Mouse (Mus musculus) kidney, postnatal 0 days (tissue): Measurements from ENCODE around the gene Rgs1. TPM values are rescaled to one million over a fixed set of nuclear protein-coding genes. Genes with fewer than 3 reads are reported as not detected.

Experiments
- ATAC-seq: fragments of 200-750 bp; cut with Nextera tagmentation; replicated peaks from 2 replicates; pipeline ENCODE4 v1.8.0; 2017; ENCODE audit warnings: low read depth, moderate number of reproducible peaks, moderate TSS enrichment, moderate library complexity; ENCODE audit not compliant: low FRiP score
- DNase-seq: peaks from one replicate; pipeline ENCODE4 v3.0.0-alpha.2; 2016; ENCODE audit warnings: low spot score
- H3K27ac ChIP-seq: fragments of 300-500 bp; sonication (generic); 2 replicates; pipeline ENCODE4 v1.5.1; 2014; ENCODE audit warnings: mild to moderate bottlenecking
- H3K27me3 ChIP-seq: fragments of 300-500 bp; sonication (generic); 2 replicates; pipeline ENCODE4 v1.6.1; 2014; ENCODE audit warnings: low read length, mixed read lengths; ENCODE audit not compliant: insufficient read depth
- H3K36me3 ChIP-seq: fragments of 300-500 bp; sonication (generic); 2 replicates; pipeline ENCODE4 v1.6.1; 2014; ENCODE audit warnings: low read length, mixed read lengths; ENCODE audit not compliant: insufficient read depth
- H3K4me1 ChIP-seq: fragments of 300-500 bp; sonication (generic); replicated peaks from 2 replicates; pipeline ENCODE4 v1.6.1; 2014; ENCODE audit warnings: antibody characterized with exemption, low read length, mixed read lengths; ENCODE audit not compliant: insufficient read depth
- H3K4me2 ChIP-seq: fragments of 300-500 bp; sonication (generic); 2 replicates; pipeline ENCODE4 v1.6.1; 2014; ENCODE audit warnings: mild to moderate bottlenecking, low read length, moderate library complexity, mixed read lengths
- H3K4me3 ChIP-seq: fragments of 300-500 bp; sonication (generic); replicated peaks from 2 replicates; pipeline ENCODE4 v1.5.1; 2014; ENCODE audit warnings: low read depth, low read length
- H3K9ac ChIP-seq: fragments of 300-500 bp; sonication (generic); 2 replicates; pipeline ENCODE4 v1.6.1; 2014; ENCODE audit warnings: low read depth, low read length
- H3K9me3 ChIP-seq: fragments of 300-500 bp; sonication (generic); replicated peaks from 2 replicates; pipeline ENCODE4 v1.6.1; 2016; ENCODE audit warnings: low read length, inconsistent platforms, mixed read lengths
- CTCF ChIP-seq: IDR thresholded peaks from 2 replicates; pipeline ENCODE4 v1.5.1; 2016; ENCODE audit warnings: antibody characterized with exemption, low read depth, mild to moderate bottlenecking, moderate library complexity
- WGBS: fragments of 180-500 bp; shearing (Covaris S2); extraction: QIAGEN DNeasy Blood & Tissue Kit; methylation state at CpG from one replicate; pipeline ENCODE4 v1.1.7; 2014; 5-methylcytosine and 5-hydroxymethylcytosine counted together
- polyA plus RNA-seq: library from polyadenylated mRNA; unstranded; fragments of >200 nt; fragmentation: Nextera tagmentation; extraction: Ambion mirVana; gene quantifications from 2 replicates; pipeline ENCODE4 v1.2.1, GENCODE M21; 2015

Gene Rgs1
- polyA plus RNA-seq, 1 experiment from 2014 or later = 0.25 TPM

DNA sequence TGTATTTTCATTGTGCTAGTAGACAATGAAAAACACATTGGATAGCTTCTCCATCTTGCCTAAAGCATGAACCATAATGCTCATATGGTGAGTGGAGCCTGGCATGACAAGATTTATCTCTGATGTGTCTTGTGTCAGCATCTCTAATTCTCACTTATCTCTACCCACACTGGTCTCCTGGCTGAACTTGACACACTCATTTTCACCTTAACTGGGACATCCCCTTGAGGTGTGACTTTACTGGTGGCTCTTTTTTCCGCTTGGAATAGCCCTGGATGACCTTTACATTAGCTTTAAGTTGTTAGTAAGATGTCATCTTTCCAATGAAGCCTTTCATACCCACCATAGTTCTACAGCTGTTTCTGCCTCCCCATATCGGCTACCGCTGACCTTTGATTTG lies 15.0 kb upstream of the Rgs1 start:
- no peak for ATAC-seq

GRCm38 (mm10) chr1:144262008-144262407 lies 13.0 kb upstream of the Rgs1 start:
- Histone ChIP-seq H3K4me1 (no peaks in the 10 kb centered on the region), H3K27me3 (no peaks in the 10 kb centered on the region), H3K36me3 (no peaks in the 10 kb centered on the region), H3K9me3 (no peaks in the 10 kb centered on the region), H3K27ac (no peak overlapping the region), H3K4me3 (no peak overlapping the region), H3K4me2 (no peak overlapping the region), H3K9ac (no peak overlapping the region)
- DNase-seq (no peak), ATAC-seq (no peak)
- TF ChIP-seq CTCF = no peak

More for the DNA sequence above, 15.0 kb upstream of the Rgs1 start:
- Histone ChIP-seq H3K9ac (no peak overlapping the region), H3K36me3 (no peaks in the 10 kb centered on the region), H3K4me3 (no peak overlapping the region), H3K27ac (no peak overlapping the region), H3K4me2 (no peak overlapping the region), H3K27me3 (no peaks in the 10 kb centered on the region), H3K4me1 (no peaks in the 10 kb centered on the region), H3K9me3 (no peaks in the 10 kb centered on the region)
- WGBS = 84% methylated on average over 3 of the region's 3 CpGs
- DNase-seq = no peak
- no peak for TF ChIP-seq CTCF

GRCm38 (mm10) chr1:144258779-144259178 lies 9.7 kb upstream of the Rgs1 start:
- Histone ChIP-seq H3K4me3 (no peak overlapping the region), H3K36me3 (no peaks in the 10 kb centered on the region), H3K9ac (no peak overlapping the region), H3K4me2 (no peak overlapping the region), H3K4me1 (no peaks in the 10 kb centered on the region), H3K9me3 (no peaks in the 10 kb centered on the region), H3K27me3 (no peaks in the 10 kb centered on the region), H3K27ac (no peak overlapping the region)
- 66% methylated on average over 3 of the region's 3 CpGs for WGBS
- DNase-seq = no peak
- no peak for ATAC-seq
- TF ChIP-seq CTCF = no peak

DNA sequence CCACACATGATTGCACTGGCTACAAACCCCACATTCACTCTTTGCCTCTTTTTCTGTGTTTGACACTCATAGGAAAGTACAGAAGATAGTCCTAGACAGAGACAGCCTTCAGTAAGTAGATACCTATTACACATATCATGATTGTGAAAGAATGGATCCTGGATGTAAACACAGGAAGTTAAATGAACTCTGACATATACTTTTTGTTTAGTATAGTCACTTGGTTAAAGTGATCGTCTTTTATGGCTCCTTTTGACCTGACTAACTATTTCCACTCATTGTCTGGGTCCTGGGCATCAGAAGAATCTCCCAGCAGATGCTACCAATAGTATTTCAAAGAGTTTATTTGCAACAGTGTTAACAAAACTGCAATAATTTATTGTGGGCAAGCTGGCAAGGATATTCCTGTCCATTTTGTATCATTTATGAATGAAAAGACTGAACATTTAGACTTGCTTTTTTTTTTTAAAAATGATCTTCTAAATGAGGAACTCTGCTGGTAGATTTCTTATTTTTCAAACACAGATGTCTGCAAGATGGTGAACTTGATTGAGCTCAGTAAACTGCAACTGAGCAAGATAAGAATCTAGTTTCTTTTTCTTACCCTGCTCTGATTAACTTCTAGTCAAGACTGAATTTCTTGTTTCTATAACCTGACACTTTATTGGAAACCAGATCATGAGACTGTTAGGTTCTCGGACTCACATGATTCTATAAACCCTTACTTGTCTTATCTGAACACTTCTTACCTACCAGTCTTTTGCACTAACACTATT lies 7.7 kb upstream of the Rgs1 start:
- Histone ChIP-seq H3K27me3 (no peaks in the 10 kb centered on the region), H3K4me1 (no peaks in the 10 kb centered on the region), H3K27ac (no peak overlapping the region), H3K9me3 (no peaks in the 10 kb centered on the region), H3K4me3 (no peak overlapping the region), H3K9ac (no peak overlapping the region), H3K4me2 (no peak overlapping the region), H3K36me3 (no peaks in the 10 kb centered on the region)
- DNase-seq (no peak), ATAC-seq (no peak)
- 52% methylated on average over 2 of the region's 2 CpGs for WGBS
- no peak for TF ChIP-seq CTCF

- Histone ChIP-seq H3K27ac (no peak overlapping the region), H3K4me2 (no peak overlapping the region), H3K4me3 (no peak overlapping the region), H3K36me3 (no peaks in the 10 kb centered on the region), H3K9me3 (no peaks in the 10 kb centered on the region), H3K9ac (no peak overlapping the region), H3K4me1 (no peaks in the 10 kb centered on the region), H3K27me3 (no peaks in the 10 kb centered on the region)
- TF ChIP-seq CTCF = no peak
- WGBS = 88% methylated on average over 3 of the region's 3 CpGs
- DNase-seq = no peak
- no peak for ATAC-seq
These were observed 836 bp downstream of the Rgs1 start for GRCm38 (mm10) chr1:144248206-144248605.

DNA sequence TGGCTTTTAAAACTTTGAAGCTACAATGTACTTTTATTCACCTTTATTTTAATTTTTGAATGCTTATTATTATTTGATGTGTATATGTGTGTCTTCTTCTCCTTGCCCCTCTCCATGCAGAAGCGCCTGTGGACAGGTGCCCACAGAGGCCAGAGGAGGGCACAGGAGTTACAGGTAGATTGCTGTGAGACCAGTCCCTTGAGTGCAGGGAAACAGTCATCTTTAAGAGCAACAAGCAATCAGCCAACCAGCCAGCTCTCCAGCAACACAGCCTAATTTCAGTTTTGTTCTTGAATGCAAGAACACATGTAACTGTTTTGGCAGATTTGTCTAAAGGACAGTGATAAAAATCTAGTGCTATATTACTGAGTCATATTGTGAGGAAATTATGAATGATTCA lies 1.7 kb downstream of the Rgs1 start:
- Histone ChIP-seq H3K27ac (no peak overlapping the region), H3K36me3 (no peaks in the 10 kb centered on the region), H3K4me1 (no peaks in the 10 kb centered on the region), H3K27me3 (no peaks in the 10 kb centered on the region), H3K9me3 (no peaks in the 10 kb centered on the region), H3K9ac (no peak overlapping the region), H3K4me3 (no peak overlapping the region), H3K4me2 (no peak overlapping the region)
- 86% methylated on average over 1 of the region's 1 CpGs for WGBS
- DNase-seq = no peak
- no peak for TF ChIP-seq CTCF
- ATAC-seq = no peak

GRCm38 (mm10) chr1:144243511-144243910 lies 5.5 kb downstream of the Rgs1 start:
- no peaks in the 10 kb centered on the region for H3K36me3 ChIP-seq
- H3K9ac ChIP-seq = no peak overlapping the region
- ATAC-seq = no peak; the same call in 1 of the 2 replicates
- no peaks in the 10 kb centered on the region for H3K27me3 ChIP-seq
- TF ChIP-seq CTCF = peak; percentile 67
- H3K4me2 ChIP-seq = no peak overlapping the region
- H3K4me1 ChIP-seq = no peaks in the 10 kb centered on the region
- H3K27ac ChIP-seq = no peak overlapping the region
- WGBS = 62% methylated on average over 1 of the region's 1 CpGs
- H3K9me3 ChIP-seq = no peaks in the 10 kb centered on the region
- DNase-seq = peak; percentile 60
- no peak overlapping the region for H3K4me3 ChIP-seq
